Mouse (Mus musculus) hindbrain, embryonic 13.5 days (tissue): ENCODE measurements at regions not wholly inside any gene's neighbourhood (a gene's known extent, or its start where the extent isn't known, plus 50 kb on each side); places are given as distances from the start of the nearest gene placed in this dataset.
A peak's percentile ranks its signal among the peaks of the same experiment; 100 is the strongest.

Experiments
- ATAC-seq: fragments of 200-750 bp; cut with Nextera tagmentation; 2 replicates; pipeline ENCODE4 v1.8.0; 2017; ENCODE audit warnings: moderate TSS enrichment; ENCODE audit not compliant: low FRiP score
- H3K27ac ChIP-seq: fragments of 300-500 bp; sonication (generic); 2 replicates; pipeline ENCODE4 v1.5.1; 2015; ENCODE audit warnings: inconsistent platforms, mild to moderate bottlenecking, moderate library complexity
- H3K27me3 ChIP-seq: fragments of 300-500 bp; sonication (generic); 2 replicates; pipeline ENCODE4 v1.6.1; 2015; ENCODE audit warnings: mild to moderate bottlenecking, inconsistent platforms
- H3K36me3 ChIP-seq: fragments of 300-500 bp; sonication (generic); 2 replicates; pipeline ENCODE4 v1.6.1; 2015; ENCODE audit warnings: mild to moderate bottlenecking, inconsistent platforms
- H3K4me1 ChIP-seq: fragments of 300-500 bp; sonication (generic); replicated peaks from 2 replicates; pipeline ENCODE4 v1.6.1; 2015; ENCODE audit warnings: inconsistent platforms
- H3K4me2 ChIP-seq: fragments of 300-500 bp; sonication (generic); 2 replicates; pipeline ENCODE4 v1.6.1; 2015; ENCODE audit warnings: inconsistent platforms, mild to moderate bottlenecking, moderate library complexity
- H3K4me3 ChIP-seq: fragments of 300-500 bp; sonication (generic); 2 replicates; pipeline ENCODE4 v1.5.1; 2015; ENCODE audit warnings: mild to moderate bottlenecking, inconsistent platforms
- H3K9ac ChIP-seq: fragments of 300-500 bp; sonication (generic); 2 replicates; pipeline ENCODE4 v1.6.1; 2015; ENCODE audit warnings: mild to moderate bottlenecking, inconsistent platforms
- H3K9me3 ChIP-seq: fragments of 300-500 bp; sonication (generic); 2 replicates; pipeline ENCODE4 v1.6.1; 2016; ENCODE audit warnings: inconsistent platforms
- WGBS: fragments of 180-500 bp; shearing (Covaris S2); methylation state at CpG from one replicate; pipeline ENCODE4 v1.1.7; 2015; 5-methylcytosine and 5-hydroxymethylcytosine counted together

- H3K4me3 ChIP-seq = no peak overlapping the region
- H3K27me3 ChIP-seq = no peaks in the 10 kb centered on the region
- no peak for ATAC-seq
- no peaks in the 10 kb centered on the region for H3K9me3 ChIP-seq
- H3K9ac ChIP-seq = no peak overlapping the region
- H3K4me2 ChIP-seq = no peak overlapping the region
- H3K4me1 ChIP-seq = peaks cover 27% of the 10 kb centered on the region
- 93% methylated on average over 14 of the region's 14 CpGs for WGBS
- H3K27ac ChIP-seq = no peak overlapping the region
- no peaks in the 10 kb centered on the region for H3K36me3 ChIP-seq
Observed at GRCm38 (mm10) chr6:144940871-144941380, 135.1 kb downstream of the Bcat1 start.

DNA sequence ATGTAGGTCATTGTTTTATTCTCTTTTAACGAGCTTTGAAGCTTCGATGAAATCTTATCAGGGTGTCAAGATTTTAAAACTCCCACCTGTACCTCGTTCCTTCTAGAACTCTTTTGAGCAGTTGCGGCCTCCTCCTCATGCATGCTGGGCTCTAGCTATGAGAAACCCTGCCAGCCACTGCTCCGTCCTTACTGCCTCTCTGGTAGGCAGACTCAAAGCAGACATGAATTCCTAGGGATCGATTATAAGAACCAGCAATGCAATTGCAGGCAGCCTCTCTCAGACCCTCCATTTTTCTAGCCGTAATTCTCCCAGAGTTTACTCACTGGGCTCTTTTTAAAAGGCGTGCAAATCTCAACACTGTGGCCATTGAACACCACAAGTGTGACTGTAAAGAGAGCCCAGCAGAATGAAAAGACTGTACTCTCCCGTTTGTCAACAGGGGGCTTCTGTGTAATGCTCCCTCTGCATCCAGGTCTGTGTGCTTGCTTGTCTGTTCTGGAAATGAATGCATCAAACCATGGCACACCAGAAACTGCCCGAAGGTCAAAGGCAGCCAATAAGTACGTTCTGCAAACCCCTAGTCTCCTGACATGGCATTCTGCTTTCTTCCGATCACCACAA is 137.3 kb downstream of the Bcat1 start:
- no peaks in the 10 kb centered on the region for H3K27me3 ChIP-seq
- 66% methylated on average over 12 of the region's 12 CpGs for WGBS
- no peak for ATAC-seq
- H3K27ac ChIP-seq = peak overlapping the region; percentile 46; the same call in 1 of the 2 replicates
- no peaks in the 10 kb centered on the region for H3K9me3 ChIP-seq
- H3K9ac ChIP-seq = no peak overlapping the region
- no peak overlapping the region for H3K4me3 ChIP-seq
- peaks cover 8% of the 10 kb centered on the region; the same call in 1 of the 2 replicates for H3K4me1 ChIP-seq
- H3K36me3 ChIP-seq = no peaks in the 10 kb centered on the region
- no peak overlapping the region for H3K4me2 ChIP-seq

GRCm38 (mm10) chr6:144937211-144937610 is 138.8 kb downstream of the Bcat1 start:
- no peaks in the 10 kb centered on the region for H3K27me3 ChIP-seq
- H3K36me3 ChIP-seq = no peaks in the 10 kb centered on the region
- no peaks in the 10 kb centered on the region for H3K9me3 ChIP-seq
- peaks cover 5% of the 10 kb centered on the region; the same call in 1 of the 2 replicates for H3K4me1 ChIP-seq
- H3K4me3 ChIP-seq = no peak overlapping the region
- 67% methylated on average over 7 of the region's 7 CpGs for WGBS
- H3K27ac ChIP-seq = no peak overlapping the region
- H3K4me2 ChIP-seq = no peak overlapping the region
- no peak for ATAC-seq
- no peak overlapping the region for H3K9ac ChIP-seq

DNA sequence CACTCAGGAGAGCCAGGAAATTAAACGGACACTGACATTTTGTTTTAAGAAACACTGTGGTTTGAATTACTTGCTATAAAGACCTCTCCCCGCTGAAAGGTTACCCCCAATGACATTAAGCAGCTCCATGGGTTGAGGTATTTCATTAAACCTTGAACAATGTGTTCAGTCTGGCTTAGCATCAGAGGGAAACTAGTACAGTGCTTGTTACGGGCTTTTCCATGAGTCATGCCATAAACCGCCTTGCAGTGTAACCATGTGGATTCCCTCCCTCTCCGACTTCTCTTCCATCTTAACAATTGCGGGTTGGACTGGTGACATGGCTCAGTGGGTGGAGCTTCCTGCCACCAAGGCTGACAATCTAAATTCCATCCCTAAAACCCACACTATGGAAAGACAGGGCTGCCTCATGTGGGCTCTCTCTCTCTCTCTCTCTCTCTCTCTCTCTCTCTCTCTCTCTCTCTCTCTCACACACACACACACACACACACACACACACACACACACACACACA is 142.2 kb downstream of the Bcat1 start:
- no peak for ATAC-seq
- WGBS = 84% methylated on average over 6 of the region's 6 CpGs

GRCm38 (mm10) chr6:144932402-144932801 is 143.6 kb downstream of the Bcat1 start:
- Histone ChIP-seq H3K4me3 (no peak overlapping the region), H3K27ac (no peak overlapping the region), H3K27me3 (no peaks in the 10 kb centered on the region), H3K4me1 (peaks cover 6% of the 10 kb centered on the region), H3K9ac (no peak overlapping the region), H3K36me3 (no peaks in the 10 kb centered on the region), H3K9me3 (no peaks in the 10 kb centered on the region), H3K4me2 (no peak overlapping the region)
- 86% methylated on average over 7 of the region's 7 CpGs for WGBS
- ATAC-seq = no peak

More for the DNA sequence above, 142.2 kb downstream of the Bcat1 start:
- Histone ChIP-seq H3K4me1 (peaks cover 11% of the 10 kb centered on the region), H3K4me2 (no peak overlapping the region), H3K27me3 (no peaks in the 10 kb centered on the region), H3K27ac (no peak overlapping the region), H3K36me3 (no peaks in the 10 kb centered on the region), H3K9ac (no peak overlapping the region), H3K9me3 (no peaks in the 10 kb centered on the region), H3K4me3 (no peak overlapping the region)

DNA sequence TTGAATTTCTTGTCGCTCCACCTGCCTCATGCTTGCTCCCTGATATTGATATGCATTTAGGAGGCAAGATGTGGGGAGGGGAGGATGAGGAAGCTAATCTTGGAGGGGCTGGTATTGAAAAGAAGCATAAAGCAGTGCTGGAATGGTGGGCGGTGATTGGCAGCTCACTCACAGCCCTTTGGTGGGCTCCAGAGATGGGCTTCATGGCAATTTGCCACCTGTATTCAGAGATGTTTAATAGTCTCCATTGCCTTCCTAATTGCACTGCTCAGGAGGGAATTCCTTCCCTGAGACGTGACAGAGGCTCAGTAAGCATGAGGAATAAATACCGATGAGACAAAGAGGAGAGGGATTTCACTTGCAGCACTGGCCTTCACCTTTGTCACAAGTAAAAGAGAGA is 146.0 kb downstream of the Bcat1 start:
- H3K36me3 ChIP-seq = no peaks in the 10 kb centered on the region
- H3K9ac ChIP-seq = no peak overlapping the region
- no peak overlapping the region for H3K4me2 ChIP-seq
- no peak overlapping the region for H3K27ac ChIP-seq
- H3K4me3 ChIP-seq = no peak overlapping the region
- WGBS = 56% methylated on average over 4 of the region's 4 CpGs
- H3K27me3 ChIP-seq = no peaks in the 10 kb centered on the region
- no peaks in the 10 kb centered on the region for H3K9me3 ChIP-seq
- peak; percentile 13; the same call in 1 of the 2 replicates for ATAC-seq
- peaks cover 6% of the 10 kb centered on the region for H3K4me1 ChIP-seq

GRCm38 (mm10) chr6:144929262-144929855 is 146.6 kb downstream of the Bcat1 start:
- Histone ChIP-seq H3K27me3 (no peaks in the 10 kb centered on the region), H3K36me3 (no peaks in the 10 kb centered on the region), H3K4me1 (peaks cover 6% of the 10 kb centered on the region), H3K4me3 (no peak overlapping the region), H3K4me2 (no peak overlapping the region), H3K9ac (no peak overlapping the region), H3K9me3 (no peaks in the 10 kb centered on the region), H3K27ac (no peak overlapping the region)
- ATAC-seq = no peak
- 85% methylated on average over 5 of the region's 5 CpGs for WGBS

GRCm38 (mm10) chr6:144927599-144927998 is 145.8 kb upstream of the Sox5 start:
- Histone ChIP-seq H3K4me1 (peaks cover 6% of the 10 kb centered on the region), H3K9ac (no peak overlapping the region), H3K4me3 (no peak overlapping the region), H3K4me2 (no peak overlapping the region), H3K27me3 (no peaks in the 10 kb centered on the region), H3K9me3 (no peaks in the 10 kb centered on the region), H3K36me3 (no peaks in the 10 kb centered on the region), H3K27ac (no peak overlapping the region)
- WGBS = 78% methylated on average over 6 of the region's 6 CpGs
- no peak for ATAC-seq

DNA sequence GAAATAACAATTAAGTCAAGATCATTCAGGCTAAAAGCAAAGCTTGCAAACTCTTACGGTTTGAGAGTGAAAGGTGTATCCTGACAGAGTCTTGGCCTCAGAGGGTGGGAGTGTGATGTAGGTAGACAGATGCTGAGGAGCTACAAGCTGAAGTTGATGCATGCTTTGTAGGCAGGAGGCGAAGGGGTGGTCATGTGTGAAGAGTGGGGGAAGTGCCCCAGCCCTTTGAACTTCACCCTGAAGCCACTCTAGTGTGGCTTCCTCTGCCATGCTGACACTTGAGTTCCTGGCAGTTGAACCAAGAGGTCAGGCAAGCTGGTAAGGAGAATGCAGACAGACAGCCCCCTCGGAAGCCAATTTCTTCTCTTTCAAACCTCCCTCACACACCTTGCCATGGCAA is 141.0 kb upstream of the Sox5 start:
- no peak overlapping the region for H3K9ac ChIP-seq
- H3K9me3 ChIP-seq = no peaks in the 10 kb centered on the region
- no peak overlapping the region for H3K27ac ChIP-seq
- H3K4me3 ChIP-seq = no peak overlapping the region
- H3K4me2 ChIP-seq = no peak overlapping the region
- no peak for ATAC-seq
- H3K4me1 ChIP-seq = no peaks in the 10 kb centered on the region
- no peaks in the 10 kb centered on the region for H3K27me3 ChIP-seq
- WGBS = 91% methylated on average over 3 of the region's 3 CpGs
- H3K36me3 ChIP-seq = no peaks in the 10 kb centered on the region

- no peak for ATAC-seq
- Histone ChIP-seq H3K4me3 (no peak overlapping the region), H3K36me3 (no peaks in the 10 kb centered on the region), H3K4me1 (no peaks in the 10 kb centered on the region), H3K27me3 (no peaks in the 10 kb centered on the region), H3K27ac (no peak overlapping the region), H3K9ac (no peak overlapping the region), H3K4me2 (no peak overlapping the region), H3K9me3 (no peaks in the 10 kb centered on the region)
- WGBS = 66% methylated on average over 5 of the region's 5 CpGs
Observed at GRCm38 (mm10) chr6:144919750-144920149, 138.0 kb upstream of the Sox5 start.

DNA sequence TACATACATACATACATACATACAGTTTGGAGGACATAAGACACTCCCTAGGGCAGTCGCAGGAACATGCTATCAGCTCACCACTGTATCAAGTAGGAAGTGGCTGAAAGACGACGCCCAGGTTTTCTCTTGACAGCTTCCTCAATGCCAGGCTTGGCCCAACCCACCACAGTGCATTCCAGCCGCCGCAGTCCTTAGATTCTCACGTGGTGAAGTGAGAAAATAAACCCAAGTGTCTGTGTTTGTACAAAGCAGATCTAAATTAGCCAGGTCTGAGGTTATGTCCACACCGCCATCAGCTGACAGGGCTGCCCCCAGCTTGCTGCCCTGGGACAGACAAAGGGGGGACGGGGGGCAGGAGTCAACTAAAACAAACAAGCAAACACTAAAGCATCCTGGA is 135.4 kb upstream of the Sox5 start:
- Histone ChIP-seq H3K9ac (no peak overlapping the region), H3K27ac (no peak overlapping the region), H3K36me3 (no peaks in the 10 kb centered on the region), H3K9me3 (no peaks in the 10 kb centered on the region), H3K27me3 (no peaks in the 10 kb centered on the region), H3K4me1 (no peaks in the 10 kb centered on the region), H3K4me3 (no peak overlapping the region), H3K4me2 (no peak overlapping the region)
- WGBS = 59% methylated on average over 8 of the region's 8 CpGs
- no peak for ATAC-seq

- H3K9me3 ChIP-seq = no peaks in the 10 kb centered on the region; the same call in 1 of the 2 replicates
- no peaks in the 10 kb centered on the region for H3K36me3 ChIP-seq
- no peak overlapping the region for H3K4me3 ChIP-seq
- no peak overlapping the region for H3K9ac ChIP-seq
- H3K4me2 ChIP-seq = no peak overlapping the region
- 73% methylated on average over 7 of the region's 7 CpGs for WGBS
- H3K27me3 ChIP-seq = no peaks in the 10 kb centered on the region
- 0 out of 2 replicates have a peak, but pooled peaks cover 2% of the 10 kb centered on the region for H3K4me1 ChIP-seq
- no peak for ATAC-seq
- H3K27ac ChIP-seq = no peak overlapping the region
Observed at GRCm38 (mm10) chr6:144911781-144912180, 130.0 kb upstream of the Sox5 start.

GRCm38 (mm10) chr6:144910392-144910791 is 128.6 kb upstream of the Sox5 start:
- H3K9me3 ChIP-seq = no peaks in the 10 kb centered on the region; the same call in 1 of the 2 replicates
- no peaks in the 10 kb centered on the region for H3K36me3 ChIP-seq
- H3K4me1 ChIP-seq = 0 out of 2 replicates have a peak, but pooled peaks cover 2% of the 10 kb centered on the region
- ATAC-seq = no peak
- no peak overlapping the region for H3K4me2 ChIP-seq
- H3K27me3 ChIP-seq = no peaks in the 10 kb centered on the region
- no peak overlapping the region for H3K4me3 ChIP-seq
- H3K9ac ChIP-seq = no peak overlapping the region
- 83% methylated on average over 6 of the region's 6 CpGs for WGBS
- no peak overlapping the region for H3K27ac ChIP-seq
